Mouse (Mus musculus) retina, adult 2 months (tissue): ENCODE data around the gene Fam189a1.

Source experiments
- DNase-seq: peaks from one replicate; pipeline ENCODE4 v3.0.0-alpha.2; 2012; ENCODE audit warnings: low read depth, low spot score

Gene Fam189a1

DNA sequence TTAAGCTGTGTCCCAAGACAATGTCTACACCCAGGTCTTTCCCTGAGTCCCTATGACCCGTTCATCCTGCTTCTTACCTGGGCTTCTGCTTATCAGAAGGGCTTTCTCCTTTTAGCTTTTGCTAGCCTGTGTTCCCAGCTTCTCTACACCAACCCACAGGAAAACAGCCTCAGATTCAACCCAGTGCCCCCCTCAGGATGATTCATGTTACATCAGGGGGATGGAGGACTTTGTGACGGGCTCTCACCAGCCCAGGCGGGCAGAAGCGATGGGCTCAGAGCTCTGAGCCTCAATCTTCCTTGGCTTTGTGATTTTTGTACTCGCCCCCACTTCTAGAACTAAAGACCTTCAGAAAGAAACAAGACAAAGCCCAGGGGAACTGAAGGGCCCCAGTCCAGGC is 335.3 kb downstream of the Fam189a1 start:
- DNase-seq, result no peak

DNA sequence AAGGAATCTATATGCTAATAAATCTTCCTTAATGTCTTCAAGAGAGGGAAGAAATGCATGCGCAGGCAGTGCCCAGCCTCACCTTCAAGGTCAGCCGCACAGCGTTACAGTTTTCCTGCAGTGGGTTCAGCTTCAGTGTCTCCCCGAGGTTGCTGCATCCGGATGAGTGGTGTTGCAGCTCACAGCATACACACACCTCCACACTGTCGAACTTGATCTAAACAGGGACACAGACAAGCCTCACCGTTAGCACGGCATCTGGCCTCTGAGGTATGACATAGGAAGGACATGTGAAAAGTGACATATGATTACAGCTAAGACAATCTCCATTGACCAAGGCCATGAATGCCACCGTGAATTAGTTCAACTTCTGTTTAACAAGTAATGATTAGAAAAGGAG is 336.7 kb downstream of the Fam189a1 start:
- no peak for DNase-seq

DNA sequence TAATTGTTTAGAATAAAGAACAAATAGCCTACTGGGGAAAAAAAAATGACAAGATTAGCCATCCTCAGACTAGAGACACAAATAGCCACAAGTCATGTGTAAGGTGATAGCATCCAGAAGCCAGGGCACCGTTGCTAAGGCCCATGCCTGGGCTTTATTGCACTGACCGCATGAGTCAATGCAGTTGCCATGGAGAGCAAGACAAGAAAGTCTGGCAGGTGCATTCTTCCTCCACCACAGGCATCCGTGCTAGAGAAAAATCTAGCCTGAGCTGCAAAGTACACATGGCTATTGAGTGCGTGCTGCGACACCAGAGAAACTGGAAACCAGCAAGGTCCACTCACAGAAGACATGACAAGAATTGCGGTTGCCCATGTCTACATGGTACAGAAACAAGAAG is 347.5 kb downstream of the Fam189a1 start:
- DNase-seq, result no peak

DNA sequence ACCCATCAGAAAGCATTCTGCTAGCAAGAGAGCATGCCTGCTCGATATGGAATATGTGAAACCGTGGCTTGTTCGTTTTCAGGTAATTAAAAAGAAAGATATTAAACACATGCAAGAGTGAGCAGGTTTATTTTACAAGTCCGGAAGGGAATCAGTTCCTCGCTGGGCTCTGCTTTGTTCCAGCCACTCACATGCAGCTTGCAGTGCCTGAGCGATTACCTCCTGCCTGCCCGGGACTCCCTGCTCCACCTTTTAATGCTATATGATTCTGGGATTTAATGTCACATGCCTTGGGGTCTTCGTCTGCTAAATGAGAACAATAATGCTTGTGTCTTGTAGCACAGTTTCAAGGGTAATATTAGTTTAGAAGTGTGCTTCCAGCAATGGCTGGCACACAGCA is 351.3 kb downstream of the Fam189a1 start:
- DNase-seq, result no peak

DNA sequence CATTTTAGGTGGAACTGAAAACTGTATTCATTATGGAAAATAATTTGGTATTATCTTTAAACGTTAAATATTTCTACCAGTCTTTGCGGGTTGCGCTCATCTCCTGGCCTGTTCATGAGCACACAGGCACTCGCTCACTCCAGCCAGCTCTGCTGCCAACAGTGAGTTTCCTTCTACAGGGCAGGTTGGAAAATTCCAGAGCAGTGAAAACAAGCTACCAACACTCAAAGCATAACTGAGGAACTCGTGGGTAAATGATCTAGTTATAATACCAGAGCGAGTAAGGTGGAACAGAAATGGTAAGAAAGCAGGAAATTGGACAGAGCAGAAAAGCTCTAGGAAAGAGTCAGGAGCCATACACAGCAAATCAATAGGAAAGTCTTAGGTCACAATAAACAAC is 360.8 kb downstream of the Fam189a1 start:
- no peak for DNase-seq

DNA sequence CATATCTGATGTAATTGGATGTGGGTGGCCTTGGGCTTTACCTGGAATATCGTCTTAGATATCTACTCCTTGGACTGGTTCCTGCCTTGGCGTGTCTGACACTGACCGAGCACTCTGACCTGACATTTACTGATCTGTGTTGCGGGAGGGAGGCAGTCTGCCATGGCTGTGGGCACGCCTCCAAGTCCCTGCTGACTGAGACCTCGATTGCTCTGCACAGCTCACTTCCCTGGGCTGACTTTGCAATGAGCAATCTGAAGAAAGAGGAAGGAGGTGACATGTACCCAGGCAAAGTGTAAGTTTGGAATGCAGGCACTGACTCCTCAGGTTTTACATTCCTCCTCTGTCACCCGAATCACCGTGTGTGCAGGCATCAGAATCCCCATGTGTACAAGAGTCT is 364.3 kb downstream of the Fam189a1 start:
- DNase-seq, result no peak

DNA sequence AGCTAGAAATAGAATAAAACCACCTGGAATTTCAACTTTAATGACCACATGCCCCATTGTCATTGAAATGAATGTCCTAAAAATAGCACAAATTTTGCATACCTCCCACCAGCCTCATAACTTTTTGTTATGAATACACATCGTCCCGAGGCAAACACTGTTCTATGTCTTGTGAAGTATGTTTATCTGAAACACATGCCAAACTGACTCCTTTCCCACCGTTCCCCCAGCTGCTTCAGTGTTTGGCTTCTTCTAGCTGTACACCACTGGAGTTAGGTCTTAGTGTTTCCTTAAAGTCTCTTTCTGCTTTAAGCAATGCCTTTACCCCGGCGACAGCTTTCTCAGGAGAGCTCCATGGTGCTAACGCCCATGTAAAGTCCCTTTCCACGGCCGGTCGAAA is 365.2 kb downstream of the Fam189a1 start:
- DNase-seq, result no peak

DNA sequence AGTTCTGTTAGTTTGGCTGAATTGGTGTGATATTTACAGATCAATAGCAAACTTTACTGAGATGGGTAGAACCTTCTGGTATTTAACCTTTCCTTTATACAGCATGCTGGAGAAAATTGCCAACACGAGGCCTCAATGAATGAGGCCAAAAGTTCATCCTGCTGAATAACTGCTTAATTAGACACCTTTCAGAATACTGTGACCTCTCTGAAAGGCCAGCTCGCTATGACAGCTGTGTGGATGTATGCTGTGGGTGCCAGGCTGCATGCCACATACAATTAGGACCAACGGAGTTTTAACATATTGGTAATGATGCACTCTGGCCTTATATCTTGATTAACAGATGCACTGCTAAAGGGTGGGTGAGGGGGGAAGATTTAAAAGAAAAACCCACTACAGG is 371.3 kb downstream of the Fam189a1 start:
- no peak for DNase-seq

DNA sequence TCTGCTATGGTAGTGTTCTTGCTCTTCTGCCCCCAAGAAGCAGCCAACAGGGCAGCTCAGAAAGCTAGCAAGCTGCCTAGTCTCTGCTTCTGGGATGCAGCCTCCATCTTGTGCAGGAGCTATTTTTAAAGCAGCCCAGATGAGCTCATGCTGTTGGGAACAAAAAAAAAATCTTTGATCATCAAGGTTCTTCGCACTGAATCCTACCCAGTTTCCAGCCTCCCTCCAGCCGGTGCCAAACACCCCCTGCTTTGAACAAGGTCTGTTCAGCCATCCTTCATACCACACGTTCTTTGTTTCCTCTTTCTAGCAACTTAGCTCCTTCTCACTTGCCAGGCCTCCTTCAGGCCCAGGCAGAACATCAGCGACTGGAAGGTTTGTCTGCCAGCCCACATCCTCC is 376.9 kb downstream of the Fam189a1 start:
- DNase-seq, result no peak

DNA sequence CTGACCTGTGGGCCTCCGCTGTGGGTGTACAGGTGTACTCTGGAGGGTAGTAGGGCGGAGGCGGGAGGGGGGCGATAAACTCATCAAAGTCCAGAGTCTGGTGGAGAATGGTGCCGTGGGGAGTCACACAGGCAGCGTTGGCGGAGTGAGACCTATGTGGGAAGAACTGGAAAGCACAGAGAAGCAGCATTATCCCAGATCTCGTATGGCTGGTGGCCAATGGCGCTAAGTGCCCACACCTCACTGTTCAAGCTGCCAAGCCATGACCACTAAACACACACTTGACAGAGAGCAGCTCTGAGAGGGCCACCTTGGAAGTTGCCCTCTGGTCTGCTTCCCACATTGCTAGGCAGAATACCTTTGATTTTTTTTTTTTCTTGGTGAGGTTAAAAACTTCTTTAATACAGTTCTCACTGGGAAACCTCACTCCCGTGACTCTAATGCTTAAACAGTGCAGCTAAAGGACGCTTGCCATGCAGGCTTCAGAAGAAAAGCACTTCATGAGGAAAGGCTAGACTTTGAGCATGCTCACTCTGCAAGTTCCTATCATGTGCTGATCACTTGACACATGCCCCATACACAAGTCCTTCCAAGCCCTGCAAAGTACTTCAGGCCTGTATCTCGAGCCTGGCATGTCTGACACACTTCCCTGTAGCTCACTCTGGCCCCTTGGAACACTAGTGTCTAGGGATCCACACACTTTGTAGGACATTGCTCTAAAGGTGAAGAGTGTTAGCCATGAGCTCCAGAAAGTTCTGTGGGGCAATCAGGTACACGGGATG is 379.5 kb downstream of the Fam189a1 start:
- no peak for DNase-seq

DNA sequence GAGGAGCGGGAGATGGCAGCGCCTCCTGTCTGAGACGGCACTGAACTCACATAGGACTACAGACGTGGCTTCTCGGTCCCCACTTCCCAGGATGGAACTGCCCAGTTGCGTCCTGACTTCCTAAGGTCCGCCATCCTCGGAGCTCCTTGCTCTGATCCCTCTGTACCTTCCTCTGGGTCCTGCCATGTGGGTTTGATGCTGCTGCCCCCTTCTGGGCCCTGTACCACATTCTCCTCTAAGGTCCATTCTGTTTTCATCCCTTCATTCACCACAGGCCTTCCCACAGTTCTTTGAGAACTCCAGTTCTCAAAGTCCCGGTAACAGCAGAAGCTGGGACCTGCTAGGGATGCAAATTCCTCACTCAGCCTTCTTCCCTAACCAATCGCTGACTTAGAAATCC is 382.9 kb downstream of the Fam189a1 start:
- DNase-seq, result no peak

DNA sequence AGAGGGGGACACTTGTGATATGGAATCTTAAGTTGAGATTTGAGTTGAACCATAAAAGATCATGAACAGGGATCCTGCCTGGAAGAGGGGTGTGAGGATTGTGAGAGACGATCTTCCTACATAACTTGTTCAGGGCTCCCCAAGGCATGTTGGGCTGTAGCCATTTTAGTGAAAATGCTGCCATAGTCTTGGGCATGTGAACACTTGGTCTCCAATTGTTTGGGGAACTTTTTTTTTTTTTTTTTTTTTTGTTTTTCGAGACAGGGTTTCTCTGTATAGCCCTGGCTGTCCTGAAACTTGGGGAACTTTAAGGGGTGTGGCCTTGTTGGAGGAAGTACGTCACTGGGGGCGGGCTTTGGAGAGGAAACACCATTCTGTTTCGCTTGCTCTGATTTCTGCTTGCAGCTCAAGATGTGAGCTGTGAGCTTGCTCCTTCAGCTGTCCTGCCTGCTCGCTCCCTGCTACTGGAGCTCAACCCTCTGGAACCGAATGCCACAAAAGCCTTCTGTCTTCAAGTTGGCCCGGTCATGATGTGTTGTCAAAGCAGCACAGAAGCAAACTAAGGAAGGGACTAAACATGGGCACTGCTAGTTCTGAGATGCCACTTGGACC is 385.5 kb downstream of the Fam189a1 start:
- no peak for DNase-seq

DNA sequence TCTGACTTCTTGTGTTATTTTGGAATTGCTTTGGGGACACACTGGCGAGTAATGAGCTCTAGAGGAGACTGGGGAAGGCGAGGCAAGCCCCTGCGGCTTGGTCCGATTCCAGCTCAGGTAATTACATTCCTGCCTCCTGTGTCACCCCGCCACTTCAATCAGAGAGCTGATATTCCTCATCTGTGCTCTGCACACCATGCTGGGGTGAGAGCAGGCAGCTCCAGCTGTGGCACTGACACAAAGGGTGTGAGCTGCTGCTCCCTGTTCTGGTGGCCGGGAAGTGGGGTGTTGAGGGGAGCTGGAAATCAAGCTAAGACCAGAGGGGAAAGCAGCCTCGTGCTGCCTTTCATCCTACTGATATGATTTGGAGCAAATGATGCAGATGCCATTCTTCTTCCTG is 386.6 kb downstream of the Fam189a1 start:
- no peak for DNase-seq

DNA sequence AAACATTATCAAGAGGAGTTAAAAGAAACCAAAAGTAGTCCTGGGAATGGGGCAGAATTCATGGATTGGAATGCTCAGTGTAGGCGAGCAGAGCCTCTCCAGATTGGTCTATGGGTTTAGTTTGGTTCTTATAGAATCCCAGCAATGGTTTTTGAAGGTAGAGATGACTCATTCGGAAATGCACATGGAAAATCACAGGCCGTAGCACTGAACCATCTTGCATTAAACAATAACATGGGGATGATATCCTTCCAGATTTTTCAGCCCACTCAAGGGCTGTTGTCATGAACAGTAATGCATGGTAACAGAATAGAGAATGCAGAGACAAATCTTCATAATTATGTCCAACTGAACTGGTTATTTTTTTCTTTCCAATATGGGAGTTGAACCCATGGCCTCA is 390.8 kb downstream of the Fam189a1 start:
- DNase-seq, result no peak

DNA sequence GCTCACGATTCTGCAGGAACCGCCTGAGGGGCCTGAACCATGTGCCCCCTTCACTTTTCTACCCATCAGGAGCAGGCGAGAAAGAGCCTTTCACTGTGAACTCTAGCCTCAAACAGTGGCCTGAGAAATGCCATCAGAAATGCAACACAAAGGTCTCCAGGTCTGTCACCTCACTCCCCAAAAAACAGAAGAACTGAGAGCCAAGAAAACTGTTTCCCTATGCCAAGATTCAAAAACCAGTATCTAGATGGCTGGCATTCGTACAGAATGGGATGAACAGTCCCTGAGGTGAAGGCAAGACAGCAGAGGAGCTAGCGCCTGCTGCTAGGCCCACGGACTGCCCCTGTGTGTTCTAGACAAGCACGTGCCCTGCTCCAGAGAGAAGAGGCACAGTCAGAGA is 401.2 kb downstream of the Fam189a1 start:
- DNase-seq, result no peak

DNA sequence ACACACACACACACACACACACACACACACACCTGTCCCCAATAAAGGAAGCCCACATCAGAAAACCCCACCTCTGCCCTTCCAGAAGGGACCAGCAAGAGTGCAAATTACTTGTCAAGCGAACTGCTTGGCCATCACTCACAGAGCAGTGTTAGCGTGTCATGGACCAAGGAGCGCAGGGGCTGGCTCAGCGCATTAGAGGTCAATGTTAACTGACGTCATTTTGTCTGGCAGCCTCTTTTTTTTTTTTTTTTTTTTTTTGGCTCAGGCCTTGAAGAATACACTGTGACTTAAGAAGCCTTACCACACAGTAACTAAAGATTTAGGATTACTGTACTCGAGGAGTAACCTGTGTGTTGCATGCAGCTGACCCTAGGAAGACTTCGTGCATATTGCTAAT is 402.2 kb downstream of the Fam189a1 start:
- DNase-seq, result no peak

DNA sequence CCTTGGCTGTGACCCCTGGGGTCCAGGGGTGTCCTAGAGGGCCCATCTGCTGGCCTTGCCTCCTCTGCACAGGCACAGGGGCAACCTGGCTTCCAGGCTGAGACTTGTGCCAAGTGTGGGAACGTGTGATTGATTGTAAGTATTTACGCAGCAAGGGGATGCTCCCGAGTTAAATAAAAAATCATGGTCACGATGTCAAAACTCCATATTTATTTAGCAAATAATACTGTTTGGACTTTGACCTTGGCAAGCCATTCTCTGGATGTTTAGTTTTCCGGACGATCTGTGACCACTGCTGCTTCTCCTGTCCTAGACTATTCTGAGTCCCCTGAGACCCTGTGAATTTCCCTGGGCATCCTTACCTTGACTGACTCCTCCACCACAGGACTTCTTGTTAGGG is 402.7 kb downstream of the Fam189a1 start:
- no peak for DNase-seq

DNA sequence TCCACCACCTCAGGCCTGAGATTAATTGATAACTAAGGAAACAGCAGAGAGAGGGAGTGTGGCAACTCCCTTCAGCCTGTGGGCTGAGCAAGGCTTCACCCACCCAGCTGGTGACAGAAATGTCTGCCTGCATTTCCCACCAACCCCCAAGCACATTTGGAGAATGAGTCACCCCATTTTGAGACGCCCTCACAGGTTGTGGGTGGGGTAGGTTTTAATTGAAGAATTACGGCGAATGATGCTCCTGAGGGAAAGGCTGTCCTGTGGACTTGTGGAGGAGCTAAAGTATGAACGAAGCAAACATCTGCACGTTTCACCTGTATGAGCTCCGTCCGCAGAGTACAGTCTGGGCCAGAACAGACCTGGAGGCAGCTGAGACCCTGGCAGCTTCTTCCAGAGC is 404.2 kb downstream of the Fam189a1 start:
- DNase-seq, result no peak

DNA sequence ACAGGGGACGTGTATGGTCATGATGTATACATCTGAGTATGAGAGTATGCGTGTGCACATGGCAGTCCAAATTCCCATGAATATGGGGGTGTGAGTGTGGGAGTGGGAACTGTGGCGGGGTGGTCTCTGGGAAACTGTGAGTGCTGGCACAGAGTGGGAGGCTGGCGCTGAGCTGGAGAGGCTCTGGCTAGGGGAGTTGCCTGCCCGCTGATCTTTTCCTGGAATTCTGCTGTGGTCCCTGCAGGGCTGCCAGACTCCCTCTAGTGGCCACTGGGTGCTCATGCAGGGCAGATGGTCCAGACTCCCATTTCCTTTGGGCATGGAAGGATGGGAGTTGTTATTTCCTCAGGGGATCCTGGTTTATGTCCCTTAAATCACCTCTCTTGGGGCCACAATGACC is 404.9 kb downstream of the Fam189a1 start:
- DNase-seq, result peak; percentile 18

DNA sequence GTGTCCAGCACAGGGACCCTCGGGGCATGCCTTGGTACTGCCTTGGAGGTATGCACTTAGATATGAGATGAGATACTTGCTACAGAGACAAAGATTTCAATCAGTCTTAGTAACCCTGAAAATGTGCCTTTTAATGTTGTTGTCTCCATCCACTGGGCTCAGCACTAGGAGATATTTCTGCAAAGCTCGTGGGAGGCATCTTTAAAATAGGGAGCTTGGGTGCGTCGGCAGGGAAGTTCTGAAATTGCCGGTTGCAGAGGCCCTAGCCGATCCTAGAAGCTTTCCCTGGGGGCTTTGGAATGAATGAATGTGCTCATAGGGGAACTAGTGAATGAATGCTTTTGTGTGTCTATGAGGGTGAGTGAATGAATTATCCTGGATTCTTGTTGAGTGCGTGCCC is 412.8 kb downstream of the Fam189a1 start:
- no peak for DNase-seq

DNA sequence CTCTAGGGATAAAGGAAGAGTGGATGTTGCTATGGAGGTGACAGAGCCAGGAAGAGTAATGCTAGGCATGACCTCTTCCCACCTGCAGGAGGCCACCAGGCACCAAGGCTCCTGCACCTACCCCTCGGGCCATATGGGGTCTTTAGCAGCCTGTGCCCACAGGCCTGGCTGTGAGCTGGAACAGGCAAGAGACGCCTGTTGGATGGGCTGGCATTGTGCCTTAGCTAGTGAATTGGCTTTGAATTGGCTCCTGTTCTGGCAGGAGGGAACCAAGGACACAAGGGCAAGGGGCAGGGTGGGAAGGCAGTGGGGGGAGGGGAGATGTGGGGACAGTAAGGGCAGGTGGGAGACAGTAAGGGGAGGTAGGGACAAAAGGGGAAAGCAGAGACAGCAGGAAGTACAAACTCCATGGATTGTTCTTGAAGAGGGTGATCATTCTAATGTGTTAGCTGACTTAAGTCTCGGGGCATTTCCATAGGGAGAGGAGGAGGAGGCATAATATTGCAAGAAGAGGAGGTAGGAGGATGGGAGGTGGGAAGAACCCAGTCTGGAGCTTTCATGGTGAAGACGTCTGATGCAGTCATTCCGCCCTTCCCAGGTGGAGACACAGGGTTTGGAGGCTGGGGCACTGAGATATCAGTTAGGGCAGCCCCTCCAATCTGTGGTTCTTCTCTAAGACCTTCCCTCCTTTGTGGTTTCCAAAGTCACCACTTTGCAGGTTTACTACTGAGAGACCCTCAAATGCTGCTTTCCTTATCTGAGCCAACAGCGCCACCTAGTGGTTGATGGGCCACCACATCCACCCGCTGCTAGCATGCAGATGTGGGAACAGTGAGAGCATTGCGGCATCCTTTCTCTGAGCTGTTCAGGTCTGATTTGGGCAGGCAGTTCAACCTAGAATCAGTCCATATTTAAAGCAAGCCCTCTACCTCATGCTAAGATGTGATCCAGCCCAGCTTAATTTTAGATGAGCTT is 414.8 kb downstream of the Fam189a1 start:
- peak; percentile 47 for DNase-seq

DNA sequence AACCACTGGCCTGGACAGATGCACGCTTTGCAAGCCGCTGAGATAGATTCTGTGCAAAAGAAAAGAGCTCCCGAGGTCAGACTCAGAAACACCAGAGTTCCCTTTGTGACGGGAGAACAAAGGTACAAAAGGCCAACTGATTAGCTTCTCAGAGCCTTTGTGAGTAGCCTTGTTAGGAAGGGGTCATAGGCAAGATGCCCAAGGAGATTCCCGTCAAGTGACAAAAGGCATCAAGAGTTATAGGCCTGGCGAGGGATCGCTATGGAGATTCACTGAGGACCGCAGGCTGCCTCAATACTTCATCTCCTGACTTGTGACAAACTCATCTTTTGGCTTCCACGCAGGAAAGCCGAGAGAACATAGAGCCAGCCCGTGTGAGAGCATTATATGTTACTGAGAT is 417.2 kb downstream of the Fam189a1 start:
- DNase-seq, result no peak
